Mouse (Mus musculus) duodenum, adult 2 months (tissue): ENCODE data around the gene Naaa. TPM values are rescaled to one million over a fixed set of nuclear protein-coding genes. Genes with fewer than 3 reads are reported as not detected.

Experiments used
- polyA plus RNA-seq: library from polyadenylated mRNA; depleted of rRNA; stranded (reverse); fragments of >200 nt; gene quantifications from 2 replicates; pipeline ENCODE4 v1.2.3, GENCODE M21; 2012; ENCODE audit warnings: low replicate concordance; rRNA removed

Naaa gene
- polyA plus RNA-seq: 42.0 and 59.7 TPM in 2 replicates

DNA sequence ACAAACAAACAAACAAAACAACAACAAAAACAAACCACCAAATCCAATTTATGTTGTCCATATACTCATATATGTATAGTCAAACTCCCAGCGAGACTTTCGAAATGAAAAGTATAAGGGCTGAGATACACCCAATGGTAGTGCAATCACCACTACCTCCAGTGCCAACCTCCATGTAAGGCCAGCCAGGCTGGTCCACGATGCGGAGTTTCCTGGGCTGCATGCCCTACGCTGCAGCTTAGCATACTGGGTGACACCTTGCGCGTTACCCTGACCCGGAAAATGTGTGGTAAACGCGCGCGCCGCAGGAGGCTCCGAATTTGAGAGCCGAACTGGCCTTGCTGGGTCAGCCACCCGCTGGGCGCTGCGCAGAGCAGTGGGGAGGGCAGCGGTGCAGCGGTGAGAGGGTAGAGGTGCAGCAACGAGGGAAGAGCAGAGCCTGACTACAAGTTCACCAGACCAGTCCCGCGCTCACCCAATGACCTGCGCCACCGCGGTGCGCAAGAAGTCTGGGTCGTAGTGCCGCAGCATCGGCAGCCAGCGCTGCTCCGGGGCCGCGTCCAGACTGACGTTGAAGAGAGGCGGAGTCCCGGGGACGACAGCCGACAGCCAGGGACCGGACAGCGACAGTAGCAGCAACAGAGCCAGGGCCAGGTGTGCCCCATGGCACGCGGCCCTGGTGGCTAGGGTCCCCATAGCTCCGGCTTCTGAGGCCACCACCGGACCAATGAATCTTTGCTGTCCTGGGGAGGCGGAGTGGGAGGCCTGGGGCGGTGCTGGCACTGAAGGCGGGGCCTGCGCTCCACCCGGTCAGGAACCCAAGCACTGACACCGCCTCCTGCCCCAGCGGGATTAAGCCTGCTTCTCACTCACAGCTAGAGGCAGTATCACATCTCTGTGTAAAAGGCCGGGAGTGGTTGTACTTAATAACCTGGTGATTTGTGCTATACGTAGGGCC, at the start of gene Naaa:
Gene Naaa (minus strand): TSS at position 734 of the 958 bp plus-strand sequence.

DNA sequence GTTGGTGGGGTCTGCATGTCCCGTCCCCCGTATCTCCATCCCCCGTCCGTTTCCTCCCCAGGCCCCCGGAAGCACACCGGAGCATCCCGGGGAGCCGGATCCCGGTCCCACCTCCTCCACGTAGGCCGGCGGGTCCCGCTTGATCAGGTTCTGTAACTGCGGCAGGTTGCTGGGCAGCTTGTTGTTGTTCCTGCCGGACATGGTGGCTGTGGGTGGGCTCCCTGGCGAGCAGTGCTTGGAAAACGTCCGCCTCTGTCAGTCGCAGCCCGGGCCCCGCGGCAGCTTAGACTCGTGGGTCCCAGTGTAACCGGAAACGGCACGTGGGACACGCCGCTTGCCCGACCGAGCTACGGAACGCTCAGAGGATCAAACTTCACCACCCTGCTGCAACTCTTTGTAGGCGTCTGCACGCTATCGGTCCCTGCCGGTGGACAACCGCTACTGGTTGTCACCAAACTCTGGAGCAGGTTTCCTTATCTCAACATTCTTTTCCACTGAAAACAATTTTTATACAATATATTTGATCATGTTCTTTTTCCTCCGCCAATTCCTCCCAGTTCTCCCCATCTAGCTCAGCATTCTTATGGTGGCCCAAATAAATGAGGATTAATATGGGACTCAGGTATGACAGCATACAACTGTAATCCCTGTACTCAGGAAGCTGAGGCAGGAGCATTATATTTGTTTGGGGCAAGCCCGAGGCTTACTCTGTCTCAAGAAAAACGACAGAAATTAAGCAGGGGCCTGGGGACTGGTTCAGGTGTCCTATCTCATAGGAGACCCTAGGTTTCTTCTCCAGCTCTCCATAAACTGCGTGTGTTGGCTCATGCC, 31.9 kb upstream of the Naaa start, which contains the start of gene Sdad1:
Gene Sdad1 (minus strand): TSS at position 799 of the 831 bp plus-strand sequence.

DNA sequence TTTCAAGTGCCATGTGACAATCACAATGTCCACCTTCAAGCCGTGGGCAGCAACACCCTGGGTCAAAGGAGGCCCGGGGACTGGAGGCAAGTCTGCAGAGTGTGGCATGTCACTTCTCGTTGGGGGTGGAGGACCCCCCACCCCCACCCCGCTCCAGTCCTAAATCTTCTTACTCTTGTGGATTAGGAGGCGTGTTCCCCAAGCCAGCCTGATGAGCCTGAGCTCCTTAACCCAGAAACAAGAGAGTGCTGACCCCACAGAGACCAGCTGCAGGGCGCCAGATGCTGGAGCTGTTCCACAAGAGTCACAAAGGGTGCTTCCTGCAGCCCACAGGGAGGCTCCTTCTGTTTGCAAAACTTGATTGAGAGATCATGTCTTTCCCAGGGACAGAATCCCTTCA, 21.8 kb downstream of the Naaa start, which contains the start of gene Ppef2:
Gene Ppef2 (minus strand): TSS at position 61 of the 400 bp plus-strand sequence.

DNA sequence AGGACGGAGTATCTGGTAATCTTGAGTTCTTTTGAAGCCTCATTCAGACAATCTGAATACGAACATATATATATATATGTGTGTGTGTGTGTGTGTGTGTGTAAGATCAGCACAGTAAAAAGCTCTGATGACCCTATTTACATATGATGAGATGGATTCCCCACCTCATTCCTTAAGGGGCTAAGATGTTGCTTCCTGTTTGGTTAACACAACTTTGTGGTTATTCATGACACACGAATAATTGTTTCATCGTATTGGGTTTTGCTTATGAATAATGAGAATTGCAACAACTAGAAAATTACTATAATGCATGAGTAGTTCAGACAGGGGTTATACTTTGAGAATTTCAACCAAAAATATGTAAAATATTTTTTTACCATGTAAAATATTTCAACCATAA, 62.7 kb downstream of the Naaa start, which contains the start of gene U90926:
Gene U90926 (minus strand): TSS at position 101 of the 400 bp plus-strand sequence.

Other genes starting within 250 kb of the Naaa start
- gene Cdkl2, start 234.3 kb downstream of the Naaa start, polyA plus RNA-seq: 0.20 and 0.21 TPM in 2 replicates
- 3.8 and 5.1 TPM in 2 replicates for gene G3bp2, start 194.5 kb downstream of the Naaa start, polyA plus RNA-seq
- 15.4 and 21.6 TPM in 2 replicates for gene Uso1, start 140.2 kb downstream of the Naaa start, polyA plus RNA-seq
- gene U90926, start 62.8 kb downstream of the Naaa start, polyA plus RNA-seq: not detected in 2 replicates
- 0.27 and 1.1 TPM in 2 replicates for gene Ppef2, start 21.9 kb downstream of the Naaa start, polyA plus RNA-seq
- gene Sdad1, start 32.3 kb upstream of the Naaa start, polyA plus RNA-seq: 3.0 and 8.2 TPM in 2 replicates
- 0.61 and 2.8 TPM in 2 replicates for gene Cxcl9, start 49.9 kb upstream of the Naaa start, polyA plus RNA-seq
- 1.1 and 1.8 TPM in 2 replicates for gene Art3, start 53.7 kb upstream of the Naaa start, polyA plus RNA-seq
- 4.9 and 11.2 TPM in 2 replicates for gene Cxcl10, start 70.7 kb upstream of the Naaa start, polyA plus RNA-seq
- gene Nup54, start 157.0 kb upstream of the Naaa start, polyA plus RNA-seq: 3.4 and 4.5 TPM in 2 replicates
- 6.4 and 10.0 TPM in 2 replicates for gene Scarb2, start 228.7 kb upstream of the Naaa start, polyA plus RNA-seq